Comparison of ENCODE assay signal across 25 mouse cellular contexts in genomic region chr14:31213868-31214267, GRCm38 (mm10). TPM values are rescaled to one million over a fixed set of nuclear protein-coding genes. Genes with fewer than 3 reads are reported as not detected.
A peak's percentile ranks its signal among the peaks of the same experiment; 100 is the strongest.
DNase-seq lines count a peak whose midpoint lies in the region; ATAC-seq and TF ChIP-seq lines count a peak whose summit lies in the region.
"Had no signal": no experiment of that assay in that cellular context is flagged by ENCODE, and none has a peak within 500 bp of the region (broad histone marks: within the 10 kb centered on the region; RNA-seq: fewer than 3 reads in every experiment).

No protein-coding gene starts in this region.

- intact Hi-C loops in heart, adult 2 months (cut with DNase I) = no loop called here
- intact Hi-C loops in heart, postnatal 14 days (cut with DNase I) = no loop called here

- 61% methylated on average over 8 of the region's 8 CpGs for WGBS in heart, adult 2 months
- 45% methylated on average over 8 of the region's 8 CpGs for whole genome bisulfite sequencing in heart, embryonic 15.5 days
- WGBS in liver, embryonic 13.5 days (ENCODE audit: insufficient replicate concordance) = 51% methylated on average over 8 of the region's 8 CpGs
- WGBS in liver, embryonic 12.5 days (ENCODE audit: insufficient replicate concordance) = 65% methylated on average over 8 of the region's 8 CpGs

- TF ChIP-seq CTCF in heart, adult 2 months (IDR thresholded peaks at IDR 0.05) = no peak

- peaks cover 7% of the 10 kb centered on the region for H3K4me1 ChIP-seq in heart, adult 2 months (ENCODE audit: control insufficient read depth, insufficient read depth, low read length)
- peaks cover 59% of the 10 kb centered on the region for H3K4me1 ChIP-seq in heart, embryonic 15.5 days (replicated peaks)
- H3K4me1 ChIP-seq in liver, embryonic 13.5 days (replicated peaks) = peaks cover 46% of the 10 kb centered on the region
- peaks cover 52% of the 10 kb centered on the region for H3K4me1 ChIP-seq in liver, embryonic 12.5 days

- H3K79me2 ChIP-seq in heart, adult 2 months (replicated peaks; ENCODE audit: control insufficient read depth, insufficient read depth, low read length) = no peaks in the 10 kb centered on the region
- H3K79me2 ChIP-seq in myocyte (ENCODE audit: control insufficient read depth, insufficient read depth) = peaks cover 6% of the 10 kb centered on the region

- peak; percentile 42 for TF ChIP-seq POLR2A in heart, adult 2 months (IDR thresholded peaks at IDR 0.05; ENCODE audit: insufficient read depth, low read depth, low read length)
- TF ChIP-seq POLR2A in myocyte (IDR thresholded peaks at IDR 0.05; ENCODE audit: insufficient read length, low read depth) = peak; percentile 39

- TF ChIP-seq EP300 in heart, adult 2 months (IDR thresholded peaks at IDR 0.05; ENCODE audit: insufficient read depth, low read depth, low read length) = 0 out of 2 replicates have a peak, but pooled peaks have one; percentile 8

- peak; percentile 33 to 49 for DNase-seq in heart, adult 2 months
- no peak for DNase-seq in heart, postnatal 14 days
- no peak for DNase-seq in heart, adult 18-20 months
- no peak for DNase-seq in liver, embryonic 13.5 days
- no peak for DNase-seq in urinary bladder, adult 18-20 months (ENCODE audit: low spot score in 2 of 2)
- DNase-seq: adrenal gland, postnatal 14 days; cerebellum, adult 9-11 months; gastrocnemius, postnatal 10 days; kidney, adult 8-10 months; kidney, postnatal 25 days; lung, adult 18-20 months; lung, postnatal 10 days; right cerebral cortex, postnatal 4 days; thymus, postnatal 25 days had no signal

- no peaks in the 10 kb centered on the region for H3K9me3 ChIP-seq in heart, embryonic 15.5 days (replicated peaks)
- no peaks in the 10 kb centered on the region for H3K9me3 ChIP-seq in liver, embryonic 13.5 days (replicated peaks)
- H3K9me3 ChIP-seq in liver, embryonic 12.5 days (replicated peaks) = no peaks in the 10 kb centered on the region
- H3K9me3 ChIP-seq: embryonic facial prominence, embryonic 10.5 days; hindbrain, embryonic 15.5 days; intestine, embryonic 15.5 days; midbrain, embryonic 13.5 days; neural tube, embryonic 12.5 days had no signal

- no peak overlapping the region for H3K9ac ChIP-seq in heart, adult 2 months (ENCODE audit: low read depth, low read length)
- H3K9ac ChIP-seq in heart, embryonic 15.5 days = no peak overlapping the region
- no peak overlapping the region for H3K9ac ChIP-seq in liver, embryonic 13.5 days
- no peak overlapping the region for H3K9ac ChIP-seq in liver, embryonic 12.5 days
- H3K9ac ChIP-seq: hindbrain, embryonic 15.5 days; intestine, embryonic 15.5 days; midbrain, embryonic 13.5 days; neural tube, embryonic 12.5 days had no signal

- H3K27me3 ChIP-seq in heart, adult 2 months (ENCODE audit: control insufficient read depth, insufficient read depth, low read length) = no peaks in the 10 kb centered on the region
- no peaks in the 10 kb centered on the region for H3K27me3 ChIP-seq in heart, embryonic 15.5 days
- 0 out of 2 replicates have a peak, but pooled peaks cover 6% of the 10 kb centered on the region for H3K27me3 ChIP-seq in liver, embryonic 13.5 days
- peaks cover 28% of the 10 kb centered on the region for H3K27me3 ChIP-seq in liver, embryonic 12.5 days (replicated peaks)
- no peaks in the 10 kb centered on the region for H3K27me3 ChIP-seq in myocyte (ENCODE audit: control insufficient read depth, insufficient read depth, insufficient read length)
- H3K27me3 ChIP-seq: hindbrain, embryonic 15.5 days; intestine, embryonic 15.5 days; midbrain, embryonic 13.5 days; neural tube, embryonic 12.5 days had no signal

- no peak overlapping the region; the same call in 1 of the 2 replicates for H3K4me2 ChIP-seq in heart, embryonic 15.5 days
- H3K4me2 ChIP-seq in liver, embryonic 13.5 days = no peak overlapping the region
- no peak overlapping the region for H3K4me2 ChIP-seq in liver, embryonic 12.5 days
- no peak overlapping the region for H3K4me2 ChIP-seq in myocyte (ENCODE audit: low read depth)
- H3K4me2 ChIP-seq: hindbrain, embryonic 15.5 days; intestine, embryonic 15.5 days; midbrain, embryonic 13.5 days; neural tube, embryonic 12.5 days had no signal

- H3K36me3 ChIP-seq in heart, adult 2 months (ENCODE audit: control insufficient read depth, insufficient read depth, low read length) = no peaks in the 10 kb centered on the region
- peaks cover 12% of the 10 kb centered on the region; the same call in 1 of the 2 replicates for H3K36me3 ChIP-seq in heart, embryonic 15.5 days
- H3K36me3 ChIP-seq in liver, embryonic 13.5 days = no peaks in the 10 kb centered on the region
- no peaks in the 10 kb centered on the region for H3K36me3 ChIP-seq in liver, embryonic 12.5 days
- peaks cover 19% of the 10 kb centered on the region for H3K36me3 ChIP-seq in myocyte (ENCODE audit: control insufficient read depth, insufficient read depth)
- H3K36me3 ChIP-seq: embryonic facial prominence, embryonic 10.5 days; hindbrain, embryonic 15.5 days; intestine, embryonic 15.5 days; midbrain, embryonic 13.5 days; neural tube, embryonic 12.5 days had no signal

- H3K4me3 ChIP-seq in heart, adult 2 months = no peak overlapping the region
- H3K4me3 ChIP-seq in heart, embryonic 15.5 days = no peak overlapping the region
- no peak overlapping the region for H3K4me3 ChIP-seq in liver, embryonic 13.5 days (replicated peaks)
- H3K4me3 ChIP-seq in liver, embryonic 12.5 days = no peak overlapping the region
- no peak overlapping the region for H3K4me3 ChIP-seq in myocyte
- H3K4me3 ChIP-seq: embryonic facial prominence, embryonic 10.5 days; hindbrain, embryonic 15.5 days; intestine, embryonic 15.5 days; layer of hippocampus, adult 2 months; midbrain, embryonic 13.5 days; neural tube, embryonic 12.5 days had no signal

- no peak for ATAC-seq in heart, embryonic 15.5 days (replicated peaks; ENCODE audit: insufficient number of reproducible peaks, insufficient read depth, low FRiP score, low read depth)
- ATAC-seq in liver, embryonic 13.5 days (ENCODE audit: low read depth) = peak; percentile 21; the same call in 1 of the 2 replicates
- ATAC-seq in liver, embryonic 12.5 days = no peak
- ATAC-seq: forebrain, embryonic 16.5 days; intestine, embryonic 15.5 days; midbrain, embryonic 13.5 days had no signal

- H3K27ac ChIP-seq in heart, adult 2 months = no peak overlapping the region; the same call in 1 of the 2 replicates
- H3K27ac ChIP-seq in heart, embryonic 15.5 days = peak overlapping the region; percentile 92
- no peak overlapping the region; the same call in 1 of the 2 replicates for H3K27ac ChIP-seq in liver, embryonic 13.5 days
- no peak overlapping the region for H3K27ac ChIP-seq in liver, embryonic 12.5 days
- H3K27ac ChIP-seq: embryonic facial prominence, embryonic 10.5 days; hindbrain, embryonic 15.5 days; intestine, embryonic 15.5 days; layer of hippocampus, adult 2 months; midbrain, embryonic 13.5 days; neural tube, embryonic 12.5 days had no signal

- H3ac ChIP-seq in myocyte (ENCODE audit: control insufficient read depth, insufficient read length) = no peak overlapping the region

RNA-seq across cellular contexts. Expression of gene Nisch, which starts 2.9 kb away (rescaled TPM):
- total RNA-seq in heart, adult 2 months (2021) = 100 to 1,000 TPM; 123 to 129 TPM
- 187 and 223 TPM in 2 replicates for polyA plus RNA-seq in heart, adult 2 months (2012; rRNA removed)
- 100 to 1,000 TPM; 185 to 197 TPM for total RNA-seq in heart, postnatal 14 days (2021)
- polyA plus RNA-seq in heart, embryonic 15.5 days (2015; fragmentation: Nextera tagmentation; extraction: Ambion mirVana) = 287 and 381 TPM in 2 replicates
- total RNA-seq in heart, adult 18-20 months (2021) = 100 to 1,000 TPM; 118 to 119 TPM
- 77.9 and 84.9 TPM in 2 replicates for polyA plus RNA-seq in liver, embryonic 13.5 days (2015; fragmentation: Nextera tagmentation; extraction: Ambion mirVana)
- polyA plus RNA-seq in liver, embryonic 12.5 days (2016; fragmentation: Nextera tagmentation; extraction: Ambion mirVana) = 145 and 151 TPM in 2 replicates
- polyA plus RNA-seq in myocyte (2012; fragmentation: generic; extraction: Trizol) = 266 TPM

RNA-seq across cellular contexts. Expression of gene Sema3g, which starts 3.8 kb away (rescaled TPM):
- total RNA-seq in heart, adult 2 months (2021) = 10 to 100 TPM; 15.0 to 15.1 TPM
- polyA plus RNA-seq in heart, adult 2 months (2012; rRNA removed) = 6.1 and 8.0 TPM in 2 replicates
- total RNA-seq in heart, postnatal 14 days (2021) = 10 to 100 TPM; 17.4 to 22.2 TPM
- 0.60 and 0.83 TPM in 2 replicates for polyA plus RNA-seq in heart, embryonic 15.5 days (2015; fragmentation: Nextera tagmentation; extraction: Ambion mirVana)
- total RNA-seq in heart, adult 18-20 months (2021) = 10 to 100 TPM; 13.5 to 15.7 TPM
- polyA plus RNA-seq in liver, embryonic 13.5 days (2015; fragmentation: Nextera tagmentation; extraction: Ambion mirVana) = 0.02 and 0.05 TPM in 2 replicates
- polyA plus RNA-seq in liver, embryonic 12.5 days (2016; fragmentation: Nextera tagmentation; extraction: Ambion mirVana) = 0.04 and 0.18 TPM in 2 replicates
- polyA plus RNA-seq in myocyte (2012; fragmentation: generic; extraction: Trizol) = 1.8 TPM
- total RNA-seq: granulocyte monocyte progenitor cell, adult 5-6 weeks had no signal

RNA-seq across cellular contexts. Expression of gene Tnnc1, which starts 5.8 kb away (rescaled TPM):
- 1,000 to 10,000 TPM; 5,084 to 5,508 TPM for total RNA-seq in heart, adult 2 months (2021)
- polyA plus RNA-seq in heart, adult 2 months (2012; rRNA removed) = 4,851 and 5,939 TPM in 2 replicates
- total RNA-seq in heart, postnatal 14 days (2021) = 1,000 to 10,000 TPM; 4,401 to 4,949 TPM
- polyA plus RNA-seq in heart, embryonic 15.5 days (2015; fragmentation: Nextera tagmentation; extraction: Ambion mirVana) = 3,799 and 4,649 TPM in 2 replicates
- 1,000 to 10,000 TPM; 5,748 to 6,764 TPM for total RNA-seq in heart, adult 18-20 months (2021)
- polyA plus RNA-seq in liver, embryonic 13.5 days (2015; fragmentation: Nextera tagmentation; extraction: Ambion mirVana) = 21.1 and 25.3 TPM in 2 replicates
- 10.8 and 11.5 TPM in 2 replicates for polyA plus RNA-seq in liver, embryonic 12.5 days (2016; fragmentation: Nextera tagmentation; extraction: Ambion mirVana)
- polyA plus RNA-seq in myocyte (2012; fragmentation: generic; extraction: Trizol) = 7,028 TPM

RNA-seq across cellular contexts. Expression of gene Phf7, which starts 37.2 kb away (rescaled TPM):
- 1 to 10 TPM; 2.9 to 3.6 TPM for total RNA-seq in heart, adult 2 months (2021)
- 3.1 and 5.7 TPM in 2 replicates for polyA plus RNA-seq in heart, adult 2 months (2012; rRNA removed)
- total RNA-seq in heart, postnatal 14 days (2021) = 1 to 10 TPM; 4.3 to 4.6 TPM
- 7.9 and 8.3 TPM in 2 replicates for polyA plus RNA-seq in heart, embryonic 15.5 days (2015; fragmentation: Nextera tagmentation; extraction: Ambion mirVana)
- 1 to 10 TPM; 4.2 to 5.1 TPM for total RNA-seq in heart, adult 18-20 months (2021)
- polyA plus RNA-seq in liver, embryonic 13.5 days (2015; fragmentation: Nextera tagmentation; extraction: Ambion mirVana) = 8.4 and 8.6 TPM in 2 replicates
- 9.9 and 10.0 TPM in 2 replicates for polyA plus RNA-seq in liver, embryonic 12.5 days (2016; fragmentation: Nextera tagmentation; extraction: Ambion mirVana)
- polyA plus RNA-seq in myocyte (2012; fragmentation: generic; extraction: Trizol) = 5.4 TPM

RNA-seq across cellular contexts. Expression of gene Bap1, which starts 37.4 kb away (rescaled TPM):
- 10 to 100 TPM; 39.6 to 49.1 TPM for total RNA-seq in heart, adult 2 months (2021)
- 43.6 and 55.2 TPM in 2 replicates for polyA plus RNA-seq in heart, adult 2 months (2012; rRNA removed)
- total RNA-seq in heart, postnatal 14 days (2021) = 10 to 100 TPM; 47.3 to 47.5 TPM
- 43.2 and 59.0 TPM in 2 replicates for polyA plus RNA-seq in heart, embryonic 15.5 days (2015; fragmentation: Nextera tagmentation; extraction: Ambion mirVana)
- 10 to 100 TPM; 42.4 to 45.3 TPM for total RNA-seq in heart, adult 18-20 months (2021)
- 39.5 and 44.2 TPM in 2 replicates for polyA plus RNA-seq in liver, embryonic 13.5 days (2015; fragmentation: Nextera tagmentation; extraction: Ambion mirVana)
- polyA plus RNA-seq in liver, embryonic 12.5 days (2016; fragmentation: Nextera tagmentation; extraction: Ambion mirVana) = 53.8 and 54.4 TPM in 2 replicates
- 42.6 TPM for polyA plus RNA-seq in myocyte (2012; fragmentation: generic; extraction: Trizol)

Comparison
In these comparisons a context has a peak if more than half of its experiments do, and no peak if none do; other contexts are left out.
1. DNase-seq: peak in heart, adult 2 months (2 of 2); none in heart, postnatal 14 days (0 of 2), heart, adult 18-20 months (0 of 2), liver, embryonic 13.5 days (single experiment) and urinary bladder, adult 18-20 months (0 of 2).
2. RNA of gene Tnnc1, which starts 5.8 kb away (polyA plus RNA-seq): 7,028 TPM in myocyte (single experiment), 4,851 to 5,939 TPM in heart, adult 2 months and 3,799 to 4,649 TPM in heart, embryonic 15.5 days; 21.1 to 25.3 TPM in liver, embryonic 13.5 days and 10.8 to 11.5 TPM in liver, embryonic 12.5 days; every median in the first group is over 100 times any median in the second.